Mouse (Mus musculus): ENCODE measurements around the gene Srr.

Srr gene

GRCm38 (mm10) chr11:74857756-74858155 lies 68.0 kb downstream of the Srr start:
- DNase-seq: no peak
